Mouse (Mus musculus) left cerebral cortex, adult 2 months (tissue): Measurements from ENCODE around the gene Gm28053. TPM values are rescaled to one million over a fixed set of nuclear protein-coding genes. Genes with fewer than 3 reads are reported as not detected.
A peak's percentile ranks its signal among the peaks of the same experiment; 100 is the strongest.

ENCODE experiments used
- DNase-seq, 2 experiments: peaks; one replicate each; pipeline ENCODE4 v3.0.0; 2021 to 2022; ENCODE audit warnings: low spot score in 2 of 2, mixed read lengths in 1 of 2; ENCODE audit errors: extremely low spot score in 1 of 2
- H3K27ac ChIP-seq: fragments of 200-600 bp; 2 replicates; pipeline ENCODE4 v1.8.1; 2022
- H3K4me3 ChIP-seq: fragments of 200-600 bp; 2 replicates; pipeline ENCODE4 v1.8.1; 2022
- CTCF ChIP-seq: fragments of 200-600 bp; IDR thresholded peaks from 2 replicates; pipeline ENCODE4 v1.8.1; 2022; ENCODE audit warnings: antibody characterized with exemption, mild to moderate bottlenecking, moderate library complexity
- intact Hi-C: fragments of 180-260 bp; cut with DNase I; formaldehyde crosslinking; loops from one replicate; pipeline ENCODE4 v1.15.1; 2025
- total RNA-seq, 2 experiments: library from RNA; stranded (reverse); gene quantifications; 2 replicates each; pipeline ENCODE4 v1.2.3; 2021

The Gm28053 gene
- total RNA-seq, 2 experiments from 2014 or later, result 1.9 TPM; not detected in 1

DNA sequence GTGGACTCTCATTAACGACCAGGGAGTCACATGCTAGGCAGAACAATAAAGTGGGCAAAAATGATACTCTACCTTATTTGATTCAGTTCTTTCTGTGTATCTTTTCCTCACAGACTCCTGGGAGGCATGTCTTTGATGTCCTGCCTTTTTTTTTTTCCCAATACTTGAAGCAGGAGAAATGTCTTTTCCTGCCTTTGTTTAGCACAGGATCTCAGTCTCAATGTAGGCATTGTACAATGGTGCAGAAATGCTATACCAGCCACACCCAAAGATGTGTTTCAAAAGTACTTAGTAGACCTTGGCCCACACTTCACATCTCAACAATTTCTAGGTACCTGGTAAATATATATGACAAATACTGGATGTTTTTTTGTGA is 20.9 kb upstream of the Gm28053 start:
- DNase-seq, result no peak
- Histone ChIP-seq H3K4me3 (no peak overlapping the region), H3K27ac (no peak overlapping the region)
- TF ChIP-seq CTCF, result no peak
- intact Hi-C loops, result no loop called here

GRCm38 (mm10) chr6:48698066-48698856 is 20.1 kb upstream of the Gm28053 start:
- Histone ChIP-seq H3K4me3 (no peak overlapping the region), H3K27ac (no peak overlapping the region)
- intact Hi-C loops, result no loop called here
- TF ChIP-seq CTCF, result no peak
- no peak for DNase-seq

DNA sequence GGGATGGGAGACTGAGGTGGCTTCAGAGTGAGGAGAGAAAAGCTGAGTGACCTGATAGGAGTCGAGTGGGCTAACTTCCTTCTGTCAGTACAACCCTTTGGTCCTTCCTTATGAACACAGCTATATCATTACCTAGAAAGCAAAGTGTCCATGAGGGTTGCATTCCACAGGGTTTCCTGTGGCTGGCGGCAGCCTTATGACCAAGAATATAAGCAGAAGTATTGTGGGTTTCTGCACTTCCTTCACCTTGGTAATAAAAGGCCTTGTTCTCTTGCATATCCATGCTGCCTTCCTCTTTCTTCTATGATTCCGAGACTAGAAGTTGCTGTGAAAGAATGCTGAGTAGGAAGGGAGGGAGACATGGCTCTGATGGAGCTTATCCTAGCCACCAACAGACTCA is 19.5 kb upstream of the Gm28053 start:
- DNase-seq, result no peak
- TF ChIP-seq CTCF, result no peak
- H3K27ac ChIP-seq, result no peak overlapping the region
- H3K4me3 ChIP-seq, result no peak overlapping the region
- intact Hi-C loops, result no loop called here

DNA sequence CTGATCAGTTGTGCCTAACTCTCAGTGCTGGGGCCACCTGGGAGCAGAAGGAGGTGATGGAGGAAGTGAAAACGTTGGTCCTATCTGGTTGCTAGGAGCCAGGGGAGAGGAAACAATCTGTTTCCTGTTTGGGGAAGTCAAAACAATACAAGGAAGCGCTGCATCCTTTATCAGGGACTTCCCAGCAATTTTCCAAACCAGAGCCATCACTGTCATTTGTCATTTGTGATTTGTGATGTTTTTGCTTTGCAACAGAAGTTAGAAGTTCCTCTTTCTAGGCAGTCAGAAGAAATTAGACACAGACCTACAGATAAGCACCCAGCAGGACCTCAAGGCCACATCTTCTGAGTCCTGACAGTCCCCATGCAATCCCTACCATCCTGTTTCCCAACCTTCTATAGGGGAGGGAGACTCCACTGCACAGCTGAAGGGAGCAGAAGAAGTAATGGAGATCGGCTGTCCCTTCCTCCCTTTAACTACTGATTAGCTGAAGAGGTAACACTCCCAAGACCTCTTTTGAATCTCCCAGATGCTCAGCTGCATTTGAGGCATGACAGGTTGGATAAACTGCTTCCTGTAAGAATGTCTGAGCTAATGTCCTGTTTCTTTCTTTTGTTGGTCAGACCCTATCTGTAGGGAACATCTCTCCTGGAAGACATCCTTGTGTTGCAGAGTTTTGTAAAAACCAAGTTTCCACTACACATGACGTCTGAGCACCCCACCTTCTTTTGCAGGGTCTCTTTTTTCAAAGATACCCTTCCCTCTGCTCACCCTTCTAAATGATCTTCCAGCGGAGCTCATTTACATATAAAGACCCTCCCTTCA is 17.9 kb upstream of the Gm28053 start:
- no peak overlapping the region for H3K27ac ChIP-seq
- H3K4me3 ChIP-seq, result no peak overlapping the region
- intact Hi-C loops, result no loop called here
- no peak for DNase-seq
- TF ChIP-seq CTCF, result no peak

DNA sequence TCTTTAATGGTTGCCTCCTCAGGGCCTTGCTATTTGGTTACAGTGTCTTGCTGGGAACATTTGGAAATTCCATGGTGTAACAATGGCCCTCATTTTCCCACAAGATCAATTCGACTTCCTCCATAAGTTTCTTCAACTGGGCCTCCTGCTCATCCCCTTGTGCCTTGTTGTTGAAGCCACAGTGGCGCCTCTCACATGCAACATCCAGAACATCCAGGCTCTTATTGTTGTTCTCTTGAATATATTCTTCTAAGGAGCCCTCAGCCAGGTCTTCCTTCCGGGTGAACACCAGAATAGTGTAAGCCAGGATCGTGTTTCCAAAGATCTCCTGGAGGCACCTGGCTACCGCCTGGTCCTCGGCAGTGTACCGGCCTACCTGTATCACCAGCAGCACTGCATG is 16.3 kb upstream of the Gm28053 start:
- no peak overlapping the region for H3K4me3 ChIP-seq
- intact Hi-C loops, result no loop called here
- H3K27ac ChIP-seq, result no peak overlapping the region
- no peak for TF ChIP-seq CTCF
- no peak for DNase-seq

GRCm38 (mm10) chr6:48702601-48703000 is 15.8 kb upstream of the Gm28053 start:
- H3K4me3 ChIP-seq, result no peak overlapping the region
- H3K27ac ChIP-seq, result no peak overlapping the region
- intact Hi-C loops, result no loop called here
- TF ChIP-seq CTCF, result no peak
- no peak for DNase-seq

DNA sequence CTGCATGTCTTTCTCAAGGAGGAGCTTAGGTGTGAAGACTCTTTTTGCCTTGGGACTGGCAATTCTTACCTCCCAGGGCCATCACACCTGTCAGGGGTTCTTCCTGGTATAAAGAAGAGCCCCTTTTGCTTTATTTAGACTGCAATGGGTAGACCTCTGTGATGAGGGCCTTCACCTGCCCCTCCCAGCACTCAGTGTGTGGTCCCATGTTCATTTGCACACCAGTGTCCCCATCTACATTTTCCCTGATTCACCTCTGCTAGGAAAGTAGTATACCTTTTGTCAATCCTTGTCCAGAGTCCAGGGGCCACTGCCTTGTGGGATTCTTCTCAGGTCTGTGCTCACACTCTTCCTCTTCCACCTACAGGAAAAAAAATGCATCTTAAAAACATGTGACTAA is 14.3 kb upstream of the Gm28053 start:
- intact Hi-C loops, result no loop called here
- Histone ChIP-seq H3K27ac (no peak overlapping the region), H3K4me3 (no peak overlapping the region)
- no peak for DNase-seq
- TF ChIP-seq CTCF, result no peak

- H3K4me3 ChIP-seq, result no peak overlapping the region
- TF ChIP-seq CTCF, result no peak
- intact Hi-C loops, result no loop called here
- DNase-seq, result no peak
- H3K27ac ChIP-seq, result no peak overlapping the region
Measured at GRCm38 (mm10) chr6:48706130-48706529, 12.3 kb upstream of the Gm28053 start.

- TF ChIP-seq CTCF, result no peak
- no peak for DNase-seq
- Histone ChIP-seq H3K4me3 (no peak overlapping the region), H3K27ac (no peak overlapping the region)
- intact Hi-C loops, result no loop called here
Measured at GRCm38 (mm10) chr6:48720326-48720725, 1.9 kb downstream of the Gm28053 start.

DNA sequence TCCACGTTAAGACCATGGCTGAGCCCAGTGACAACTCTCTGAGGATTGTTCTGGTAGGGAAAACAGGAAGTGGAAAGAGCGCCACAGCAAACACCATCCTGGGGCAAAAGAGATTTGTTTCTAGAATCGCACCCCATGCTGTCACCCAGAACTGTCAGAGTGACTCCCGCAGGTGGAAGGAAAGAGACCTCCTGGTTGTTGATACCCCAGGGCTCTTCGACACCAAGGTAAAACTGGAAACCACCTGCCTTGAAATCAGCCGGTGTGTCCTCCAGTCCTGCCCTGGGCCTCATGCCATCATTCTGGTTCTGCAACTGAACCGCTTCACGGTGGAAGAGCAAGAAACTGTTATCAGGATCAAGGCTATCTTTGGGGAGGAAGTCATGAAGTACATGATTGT is 5.1 kb downstream of the Gm28053 start:
- Histone ChIP-seq H3K27ac (no peak overlapping the region), H3K4me3 (no peak overlapping the region)
- DNase-seq, result no peak
- intact Hi-C loops, result no loop called here
- no peak for TF ChIP-seq CTCF

DNA sequence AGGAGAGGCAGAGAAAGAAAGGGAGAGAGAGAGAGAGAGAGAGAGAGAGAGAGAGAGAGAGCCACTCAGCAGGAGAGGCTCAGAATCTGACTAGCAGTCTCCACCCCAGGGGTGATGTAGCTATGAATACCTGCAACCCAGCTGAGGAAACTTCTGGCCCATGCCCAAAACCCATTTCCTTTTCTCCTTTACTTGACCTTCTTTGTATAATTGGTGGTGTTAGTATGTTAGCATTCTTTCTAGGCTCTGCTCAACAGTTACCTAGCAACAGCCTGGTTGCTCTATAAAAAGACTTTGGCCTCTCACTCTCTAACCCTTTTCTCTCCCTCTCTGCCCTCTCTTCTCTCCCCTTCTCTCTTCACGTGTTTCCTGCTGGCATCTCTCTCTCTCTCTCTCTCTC is 7.1 kb downstream of the Gm28053 start:
- TF ChIP-seq CTCF, result no peak
- intact Hi-C loops, result no loop called here
- no peak overlapping the region for H3K4me3 ChIP-seq
- DNase-seq, result peak in 1 of 2 experiments; percentile 20
- no peak overlapping the region for H3K27ac ChIP-seq

DNA sequence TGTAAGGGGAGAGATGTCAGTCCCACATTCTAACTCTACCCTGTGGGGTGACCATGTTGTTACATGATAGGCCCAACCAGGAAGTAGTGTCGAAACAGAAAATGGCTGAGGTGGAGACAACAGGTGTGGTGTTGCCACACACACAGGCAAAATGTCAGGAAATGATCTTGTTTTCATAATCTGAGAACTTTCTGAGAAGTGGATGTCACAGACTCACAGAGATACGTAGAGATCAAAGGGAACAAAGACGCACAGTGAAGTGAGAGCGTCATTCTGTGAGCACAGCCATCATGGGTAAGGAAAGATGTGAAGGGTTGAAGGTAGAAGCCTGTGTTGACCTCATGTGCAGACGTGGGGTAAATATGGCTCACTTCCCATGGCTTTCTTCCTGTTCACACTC is 9.4 kb downstream of the Gm28053 start:
- Histone ChIP-seq H3K27ac (no peak overlapping the region), H3K4me3 (no peak overlapping the region)
- DNase-seq, result no peak
- no peak for TF ChIP-seq CTCF
- intact Hi-C loops, result no loop called here

DNA sequence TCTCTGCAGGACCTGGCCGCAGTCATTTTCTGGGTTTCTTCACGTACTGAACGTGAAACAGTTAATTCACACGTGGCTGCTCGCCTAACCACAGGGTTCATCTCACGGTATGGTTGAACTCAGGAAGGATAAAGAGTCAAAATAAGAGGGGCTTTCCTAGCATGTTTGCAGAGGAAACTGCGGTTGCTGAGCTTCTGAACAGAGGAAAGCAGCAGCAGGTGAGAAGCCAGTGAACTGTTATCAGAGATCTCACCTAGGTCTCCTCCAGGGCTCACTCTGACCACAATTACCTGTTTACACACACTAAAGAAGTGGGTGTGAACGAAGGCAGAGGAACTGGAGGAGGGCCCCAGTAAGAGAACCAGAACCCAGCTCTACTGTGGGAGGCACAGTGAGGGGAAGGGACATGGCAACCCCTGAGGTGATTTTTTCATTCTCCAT is 14.5 kb downstream of the Gm28053 start:
- no peak for TF ChIP-seq CTCF
- H3K27ac ChIP-seq, result no peak overlapping the region
- no peak overlapping the region for H3K4me3 ChIP-seq
- intact Hi-C loops, result no loop called here
- DNase-seq, result no peak
